Mouse (Mus musculus) spleen, postnatal 4 days (tissue): Measurements from ENCODE around the gene Col18a1.

Experiments used
- DNase-seq, 2 experiments: peaks; one replicate each; pipeline ENCODE4 v3.0.0; 2022; ENCODE audit warnings: low spot score in 2 of 2

The Col18a1 gene

GRCm38 (mm10) chr10:77064239-77064638, 102.1 kb downstream of the Col18a1 start:
- DNase-seq: no peak

- DNase-seq: no peak
These were observed 103.8 kb downstream of the Col18a1 start for GRCm38 (mm10) chr10:77062393-77063010.

DNA sequence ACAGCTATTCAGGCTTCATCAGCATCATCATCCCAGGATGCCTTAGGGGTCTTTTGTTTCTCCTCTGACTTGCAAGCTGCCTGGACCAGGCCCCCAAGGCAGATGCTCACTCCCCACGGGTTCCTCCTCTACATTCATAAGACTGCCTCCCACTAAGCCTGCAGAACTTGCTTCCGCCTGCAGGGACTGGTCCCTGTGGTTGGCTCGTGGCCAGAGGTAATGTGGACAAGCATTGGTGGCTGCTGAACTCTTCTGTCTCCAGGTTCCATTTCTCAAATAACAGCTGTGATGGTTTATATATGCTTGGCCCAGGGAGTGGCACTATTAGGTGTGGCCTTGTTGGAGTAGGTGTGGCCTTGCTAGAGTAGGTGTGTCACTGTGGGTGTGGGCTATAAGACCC, 104.9 kb downstream of the Col18a1 start:
- DNase-seq: no peak

GRCm38 (mm10) chr10:77056768-77057167, 109.6 kb downstream of the Col18a1 start:
- DNase-seq: no peak

DNA sequence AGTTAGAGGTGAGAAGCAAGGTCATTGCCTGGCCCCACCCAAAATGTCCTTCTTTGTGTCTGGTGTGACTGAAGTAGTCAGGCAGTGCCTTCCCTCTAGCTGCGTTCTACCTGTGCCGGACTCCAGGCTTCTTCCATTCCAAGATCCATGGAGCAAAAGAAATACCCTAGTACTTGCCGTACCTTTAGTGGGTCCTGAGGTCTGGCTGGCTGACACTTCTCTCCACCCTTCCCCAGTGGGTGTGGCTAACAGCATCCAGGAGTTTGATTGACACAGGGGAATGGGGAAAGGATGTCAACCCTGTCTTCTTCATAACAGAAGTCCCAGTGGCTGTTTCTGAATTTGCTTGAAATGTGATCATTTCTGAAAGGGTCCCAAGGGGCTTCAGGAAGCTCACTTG, 117.7 kb downstream of the Col18a1 start:
- no peak for DNase-seq

GRCm38 (mm10) chr10:77048196-77048595, 118.2 kb downstream of the Col18a1 start:
- DNase-seq: no peak

DNA sequence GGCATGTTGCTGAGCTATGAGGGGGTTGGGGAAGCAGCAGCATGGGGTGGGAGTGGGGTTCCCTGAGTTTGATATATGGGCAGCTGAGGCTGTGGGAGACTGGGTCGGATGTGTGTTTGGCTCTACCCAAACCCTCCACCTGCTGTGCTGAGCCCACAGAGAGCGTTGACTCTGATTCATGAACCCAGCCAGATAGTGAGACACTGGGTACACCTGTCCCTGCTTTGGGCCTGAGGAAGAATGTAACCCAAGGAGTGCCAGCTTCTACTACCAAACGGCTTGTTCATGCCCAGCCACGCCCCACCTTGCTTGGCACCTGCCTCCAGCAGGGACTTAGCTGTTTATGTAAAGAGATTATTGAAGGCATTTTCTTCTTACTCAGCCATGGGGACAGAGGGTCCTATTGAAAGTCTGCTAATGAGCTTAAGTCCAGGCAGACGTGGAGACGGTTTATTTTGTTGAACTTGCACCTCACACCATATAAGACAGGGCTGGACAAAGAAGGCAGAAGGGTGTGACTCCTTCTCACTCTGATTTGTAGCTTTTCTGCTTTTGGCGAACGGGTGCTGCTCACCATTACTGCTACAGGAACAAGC, 127.7 kb downstream of the Col18a1 start:
- no peak for DNase-seq

- no peak for DNase-seq
These were observed 130.9 kb downstream of the Col18a1 start for GRCm38 (mm10) chr10:77035487-77035886.

GRCm38 (mm10) chr10:77033323-77034025, 132.9 kb downstream of the Col18a1 start:
- DNase-seq: peak in 1 of 2 experiments; percentile 37

DNA sequence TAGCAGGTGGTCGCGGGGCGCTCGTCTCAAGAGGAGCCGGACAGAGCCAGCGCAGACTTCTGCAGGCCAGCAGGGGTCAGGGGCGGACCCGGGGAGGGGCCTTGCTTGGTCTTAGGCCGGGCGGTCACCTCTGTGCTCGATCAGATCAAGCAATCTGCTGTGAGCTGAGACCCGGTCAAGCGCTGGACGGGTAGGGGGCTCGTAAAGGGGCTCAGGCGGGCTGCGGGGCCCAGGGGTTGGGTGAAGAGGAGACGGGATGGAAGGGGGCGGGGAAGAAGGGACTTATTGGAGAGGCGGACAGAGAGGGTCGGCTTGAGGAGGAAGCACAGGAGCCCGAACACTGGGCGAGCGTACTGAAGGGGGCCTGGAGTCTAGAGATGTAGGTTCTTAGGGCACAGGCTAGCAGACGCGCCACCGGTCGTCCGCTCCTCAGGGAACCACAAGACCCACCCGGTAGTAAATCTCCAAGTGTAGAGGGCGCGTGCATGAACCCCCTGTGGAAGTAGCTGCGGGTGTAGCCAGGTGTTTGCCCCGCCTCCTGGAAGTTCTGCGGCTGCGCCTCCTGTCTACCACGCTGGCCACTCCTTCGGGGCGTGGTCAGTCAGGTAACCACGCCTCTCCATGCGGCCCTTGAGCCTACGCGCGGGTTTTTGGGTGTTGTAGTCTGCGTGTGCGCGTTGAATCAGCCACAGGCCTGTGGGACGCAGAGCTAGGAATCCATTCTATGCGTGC, 133.6 kb downstream of the Col18a1 start:
- peak; percentile 93 to 94 for DNase-seq

DNA sequence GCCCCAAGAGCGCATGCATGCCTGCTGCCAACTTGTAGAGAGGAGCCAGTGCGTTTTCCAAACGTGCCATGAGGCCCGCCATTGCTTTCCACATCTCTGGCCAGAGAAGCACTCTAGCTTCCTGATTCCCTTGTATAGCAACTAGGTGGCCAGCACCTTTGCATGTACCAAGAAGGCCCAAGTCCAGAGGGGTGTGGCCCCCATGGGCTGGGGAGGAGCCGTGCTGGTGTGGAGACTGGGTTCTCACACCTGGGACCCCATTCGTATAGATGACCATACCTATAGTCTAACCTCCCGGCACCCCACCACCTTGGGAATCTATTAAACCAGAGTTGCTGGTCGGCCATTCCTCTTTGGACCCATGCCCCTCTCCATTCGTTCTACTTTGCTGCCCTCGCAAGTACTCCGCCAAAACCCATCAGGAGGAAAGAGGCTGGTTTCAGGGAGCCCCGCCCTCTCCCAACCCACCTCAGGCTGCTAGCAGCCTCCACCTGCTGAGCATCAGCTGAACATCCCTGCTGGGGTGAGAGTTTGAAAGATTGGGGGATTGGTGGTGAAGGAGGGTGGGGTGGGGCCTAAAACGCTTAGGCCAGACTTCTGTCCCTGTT, 134.5 kb downstream of the Col18a1 start, which contains the start of gene Slc19a1:
TSS of gene Slc19a1 (plus strand) at position 474 of the 608 bp plus-strand sequence.
- no peak for DNase-seq

DNA sequence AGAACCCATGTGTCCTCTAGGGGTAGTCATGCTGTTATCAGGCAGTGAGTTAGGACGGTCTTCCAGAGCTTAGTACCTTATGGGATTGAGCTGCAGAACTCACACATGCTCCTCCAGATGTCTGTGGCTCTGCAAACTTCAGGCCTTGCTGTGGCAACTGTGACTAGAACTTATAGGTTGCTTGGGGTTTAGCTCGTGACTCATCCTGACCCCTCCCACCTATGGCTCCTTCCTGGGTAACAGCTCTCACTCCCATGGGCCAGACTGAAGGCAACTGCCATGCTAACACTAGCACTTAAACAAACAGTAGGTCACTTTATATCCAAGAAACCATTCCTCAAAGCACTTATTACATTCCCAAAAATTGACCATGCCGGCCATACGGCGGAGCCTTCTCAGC, 135.7 kb downstream of the Col18a1 start:
- no peak for DNase-seq

- DNase-seq: no peak
These were observed 136.6 kb downstream of the Col18a1 start for GRCm38 (mm10) chr10:77029761-77030160.

DNA sequence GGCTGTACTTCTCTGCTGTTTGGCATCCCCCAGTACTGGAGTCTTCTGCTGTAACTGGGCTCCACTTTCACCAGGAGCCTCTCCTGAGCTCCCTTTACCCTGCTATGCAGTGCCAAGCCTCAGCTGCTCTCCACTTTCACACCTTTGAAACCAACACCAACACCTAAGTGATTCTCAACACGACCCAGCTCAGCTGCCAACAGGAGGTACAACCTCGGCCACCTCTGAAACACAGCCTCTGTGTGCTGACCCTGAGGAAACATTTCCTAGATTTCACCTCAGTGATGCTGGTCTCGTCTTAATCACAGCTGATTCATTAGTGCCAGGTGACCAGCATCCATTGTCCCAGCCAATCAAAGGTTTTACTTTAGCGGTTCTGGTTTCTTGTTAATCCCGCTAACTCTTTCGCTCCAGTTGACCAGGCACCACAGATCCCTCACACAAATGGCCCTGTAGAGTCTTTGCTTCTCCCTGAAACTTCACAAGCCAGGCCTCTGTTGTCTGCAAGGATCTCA, 137.5 kb downstream of the Col18a1 start:
- DNase-seq: no peak

DNA sequence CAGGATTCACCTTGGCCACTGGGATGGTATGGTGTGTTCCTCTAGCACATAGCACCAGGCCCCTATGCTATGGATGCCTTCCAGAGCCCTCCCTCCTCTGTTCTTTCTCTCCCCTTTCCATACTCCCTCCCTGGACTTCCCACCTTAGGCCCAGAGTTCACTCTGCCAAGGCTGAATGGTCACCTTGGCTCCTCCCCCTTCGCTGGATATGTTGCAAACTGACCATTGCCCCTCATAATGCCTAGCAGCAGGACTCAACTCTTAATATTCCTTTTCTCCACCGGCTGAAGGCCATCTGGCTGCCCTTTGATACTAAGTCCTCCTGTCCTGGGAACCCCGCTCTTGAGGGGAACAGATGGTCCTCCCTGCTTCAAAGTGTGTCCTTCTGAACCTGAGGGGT, 139.4 kb downstream of the Col18a1 start:
- DNase-seq: no peak

DNA sequence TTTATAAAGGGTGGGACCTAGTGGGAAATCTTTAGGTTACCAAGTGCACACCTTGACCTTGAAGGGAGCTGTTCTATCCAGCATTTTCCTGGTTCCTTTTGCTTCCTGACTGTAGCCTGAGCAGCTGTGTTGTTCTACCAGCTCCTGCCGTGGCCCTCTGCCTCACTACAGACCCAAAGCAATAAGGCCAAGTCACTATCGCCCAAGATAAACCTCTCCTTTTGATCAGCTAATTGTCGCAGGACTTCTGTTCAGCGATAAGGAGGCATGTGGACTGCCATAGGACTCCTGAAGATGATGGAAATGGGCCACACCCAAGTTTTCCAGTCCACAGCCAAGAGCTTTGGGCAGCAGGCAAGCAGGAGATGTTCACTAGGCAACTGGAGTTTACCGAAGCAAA, 142.1 kb downstream of the Col18a1 start:
- no peak for DNase-seq

- no peak for DNase-seq
These were observed 143.8 kb downstream of the Col18a1 start for GRCm38 (mm10) chr10:77022301-77023130.

GRCm38 (mm10) chr10:77021399-77022052, 144.8 kb downstream of the Col18a1 start:
- DNase-seq: peak; percentile 66 to 86

- DNase-seq: no peak
These were observed 148.7 kb downstream of the Col18a1 start for GRCm38 (mm10) chr10:77017662-77018061.

DNA sequence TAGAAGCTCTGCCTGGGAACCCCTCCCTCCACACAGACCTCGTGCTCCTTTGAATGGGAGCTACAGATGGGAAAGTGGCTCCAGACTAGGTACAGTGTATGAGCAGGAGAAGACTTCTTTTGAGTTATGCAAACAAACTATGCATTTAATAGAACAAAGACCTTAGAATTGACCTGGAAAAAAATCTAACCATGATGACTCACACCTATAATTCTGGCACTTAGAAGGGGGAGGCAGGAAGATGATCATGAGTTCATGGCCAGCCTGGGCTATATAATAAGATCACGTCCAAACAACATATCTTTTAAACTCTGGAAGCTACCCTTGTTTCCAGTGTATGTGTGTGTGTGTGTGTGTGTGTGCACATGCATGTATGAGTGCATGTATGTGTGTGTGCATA, 149.3 kb downstream of the Col18a1 start:
- DNase-seq: no peak
